Mouse (Mus musculus): ENCODE measurements around the gene Ctbp2.

Ctbp2 gene

GRCm38 (mm10) chr7:133123999-133124700 lies at the start of gene Ctbp2:
TSS of gene Ctbp2 (minus strand) at chr7:133124354.
- peak; percentile 76 to 89 for DNase-seq (ENCODE audit: low spot score in 2 of 2)

GRCm38 (mm10) chr7:133171403-133172032 lies 47.4 kb upstream of the Ctbp2 start:
- no peak for DNase-seq (ENCODE audit: low spot score in 2 of 2)

DNA sequence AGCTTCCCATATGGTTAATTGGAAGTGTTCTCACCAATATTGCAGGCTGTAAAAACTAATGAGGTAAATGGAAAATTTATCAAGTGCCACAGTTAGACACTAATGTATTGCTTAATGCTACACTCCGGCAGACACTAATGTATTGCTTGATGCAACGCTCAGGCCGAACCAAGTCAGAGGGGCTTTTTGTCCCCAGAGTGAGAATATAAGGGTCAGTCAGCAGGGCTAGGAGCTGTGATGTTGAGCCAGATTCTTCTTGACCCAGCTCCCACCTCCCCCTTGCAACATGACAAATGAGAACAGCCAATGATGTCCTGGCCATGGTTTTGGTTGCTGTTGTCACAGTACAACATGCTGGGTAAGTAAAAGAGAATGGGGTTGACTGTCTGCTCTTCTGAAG lies 44.8 kb upstream of the Ctbp2 start:
- no peak for DNase-seq (ENCODE audit: low spot score in 2 of 2)

DNA sequence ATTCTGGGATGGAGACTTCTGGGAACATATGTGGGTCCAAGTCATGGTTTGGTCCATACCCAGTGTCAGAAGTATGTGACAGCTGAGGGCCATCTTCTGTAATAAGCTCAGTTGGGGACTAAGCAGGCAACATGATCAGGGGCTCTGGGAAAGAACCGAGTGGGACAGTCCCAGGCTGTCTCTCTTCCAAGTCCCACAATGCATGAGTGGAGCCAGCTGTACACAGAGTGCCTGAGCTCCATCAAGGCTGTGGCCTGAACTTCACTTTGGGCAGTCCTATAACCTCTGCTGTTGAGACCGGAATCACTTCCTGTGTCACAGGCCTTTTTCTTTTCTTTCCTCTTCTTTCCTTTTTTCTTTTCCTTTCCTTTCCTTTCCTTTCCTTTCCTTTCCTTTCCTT lies 43.7 kb upstream of the Ctbp2 start:
- no peak for DNase-seq (ENCODE audit: low spot score in 2 of 2)

DNA sequence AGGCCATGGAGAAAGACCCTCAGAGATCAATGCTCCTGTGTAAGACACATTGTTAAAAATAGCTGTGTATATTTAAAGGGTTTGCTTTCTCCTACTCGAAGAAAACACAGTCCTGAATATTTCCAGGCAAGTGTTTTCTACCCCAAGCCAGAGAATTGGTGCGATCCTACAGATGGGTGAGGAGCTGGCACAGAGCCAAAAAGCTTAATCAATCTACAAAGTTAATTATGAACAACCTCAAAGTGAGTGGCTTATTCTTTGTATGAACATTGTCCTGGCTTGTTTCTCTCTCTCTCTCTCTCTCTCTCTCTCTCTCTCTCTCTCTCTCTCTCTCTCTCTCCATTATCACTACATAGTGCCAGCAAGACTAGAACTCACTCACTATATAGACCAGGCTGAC lies 40.6 kb upstream of the Ctbp2 start:
- no peak for DNase-seq (ENCODE audit: low spot score in 2 of 2)

DNA sequence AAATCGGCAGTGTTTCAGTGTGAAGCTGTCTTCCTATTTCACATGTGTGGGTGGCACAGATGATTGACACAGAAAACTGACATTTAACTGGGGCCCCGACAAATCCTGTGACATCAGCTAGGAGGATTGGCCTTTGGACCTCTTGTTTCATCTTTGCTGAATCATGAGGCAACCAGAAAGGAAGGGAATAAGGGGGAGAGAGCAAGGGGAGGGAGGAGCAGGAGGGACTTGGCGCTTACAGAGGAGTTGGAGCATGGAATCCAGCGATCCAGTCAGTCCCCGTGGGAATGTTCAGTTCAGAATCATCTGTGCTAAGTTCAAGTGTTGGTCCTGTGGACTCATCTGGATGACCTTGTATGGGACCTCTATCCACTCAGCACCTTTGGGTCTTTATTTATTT lies 38.9 kb upstream of the Ctbp2 start:
- no peak for DNase-seq (ENCODE audit: low spot score in 2 of 2)

- no peak for DNase-seq (ENCODE audit: low spot score in 2 of 2)
Observed at GRCm38 (mm10) chr7:133162131-133162530, 38.0 kb upstream of the Ctbp2 start.

DNA sequence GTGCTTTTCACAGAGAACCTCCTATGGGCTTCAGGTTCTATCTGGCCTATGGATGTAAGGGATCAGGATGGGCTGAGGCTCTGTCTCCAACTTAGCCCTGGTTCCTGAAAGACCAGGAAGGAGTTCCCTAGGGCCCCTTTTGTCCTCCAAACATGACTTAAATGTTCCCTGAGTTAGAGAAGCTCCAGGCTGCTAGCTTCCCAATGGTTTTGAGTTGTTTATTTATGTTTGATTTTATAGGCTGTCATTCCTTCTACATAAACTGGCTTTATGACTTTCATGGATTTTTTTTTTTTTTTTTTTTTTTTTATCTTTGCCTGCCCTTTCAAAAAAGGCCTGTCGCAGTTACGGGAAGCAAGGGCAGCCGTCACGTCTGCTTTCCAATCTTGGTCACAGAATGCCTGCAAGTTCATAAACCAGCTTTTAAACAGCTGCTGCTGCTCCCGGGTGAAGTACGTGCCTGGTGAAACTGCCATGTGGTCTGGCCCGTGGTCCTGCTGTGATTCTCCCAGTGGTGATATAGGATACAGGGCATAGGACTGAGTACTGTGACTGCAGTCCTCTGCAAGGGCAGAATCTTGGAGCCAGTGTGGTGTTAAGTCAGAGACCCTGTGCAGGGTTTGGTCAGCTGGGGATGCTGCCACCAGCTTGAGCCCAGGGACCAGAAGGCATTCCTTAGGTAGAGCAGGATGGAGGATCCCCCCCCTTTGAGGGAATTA lies 37.4 kb upstream of the Ctbp2 start:
- no peak for DNase-seq (ENCODE audit: low spot score in 2 of 2)

DNA sequence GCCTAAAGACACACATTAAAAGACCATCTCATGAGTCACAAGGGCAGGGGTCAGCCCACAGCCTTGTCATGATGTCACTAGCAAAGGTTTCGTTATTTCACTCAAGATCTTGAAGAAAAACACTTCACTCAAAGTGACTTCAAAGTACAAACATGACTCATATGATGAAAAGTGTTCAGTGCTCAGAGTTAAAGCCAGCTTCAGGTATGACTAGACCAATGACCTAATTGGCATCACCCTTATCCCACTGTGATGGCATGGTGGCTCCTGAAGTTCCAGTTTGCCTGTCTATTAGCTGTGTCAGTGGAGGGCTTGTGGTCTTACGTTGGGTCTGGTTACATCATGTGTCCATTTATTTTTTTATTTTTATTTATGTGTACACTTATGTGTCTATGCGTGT lies 35.4 kb upstream of the Ctbp2 start:
- no peak for DNase-seq (ENCODE audit: low spot score in 2 of 2)

- DNase-seq (ENCODE audit: low spot score in 2 of 2) = no peak
Observed at GRCm38 (mm10) chr7:133155621-133156020, 31.5 kb upstream of the Ctbp2 start.

DNA sequence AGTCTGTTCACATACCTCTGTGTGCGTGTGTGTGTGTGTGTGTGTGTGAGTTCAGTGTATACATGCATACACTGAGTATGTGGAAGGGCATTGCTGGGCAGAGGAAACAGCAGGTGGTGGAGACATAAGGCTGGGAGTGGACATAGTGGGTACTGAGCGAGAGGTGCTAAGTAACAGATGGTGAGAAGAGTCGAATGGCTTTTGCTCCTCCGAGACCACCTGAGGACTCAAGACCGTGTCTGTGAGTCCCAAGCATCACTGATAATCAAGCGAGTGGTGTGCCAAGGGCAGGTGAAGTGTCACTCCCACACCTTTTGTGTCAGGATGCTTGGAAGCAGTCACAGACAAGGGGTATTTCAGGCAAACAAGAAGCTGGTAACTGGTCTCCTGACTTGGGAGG lies 30.7 kb upstream of the Ctbp2 start:
- DNase-seq (ENCODE audit: low spot score in 2 of 2) = no peak

- no peak for DNase-seq (ENCODE audit: low spot score in 2 of 2)
Observed at GRCm38 (mm10) chr7:133139689-133140336, 15.7 kb upstream of the Ctbp2 start.

- DNase-seq (ENCODE audit: low spot score in 2 of 2) = no peak
Observed at GRCm38 (mm10) chr7:133133552-133133951, 9.4 kb upstream of the Ctbp2 start.

DNA sequence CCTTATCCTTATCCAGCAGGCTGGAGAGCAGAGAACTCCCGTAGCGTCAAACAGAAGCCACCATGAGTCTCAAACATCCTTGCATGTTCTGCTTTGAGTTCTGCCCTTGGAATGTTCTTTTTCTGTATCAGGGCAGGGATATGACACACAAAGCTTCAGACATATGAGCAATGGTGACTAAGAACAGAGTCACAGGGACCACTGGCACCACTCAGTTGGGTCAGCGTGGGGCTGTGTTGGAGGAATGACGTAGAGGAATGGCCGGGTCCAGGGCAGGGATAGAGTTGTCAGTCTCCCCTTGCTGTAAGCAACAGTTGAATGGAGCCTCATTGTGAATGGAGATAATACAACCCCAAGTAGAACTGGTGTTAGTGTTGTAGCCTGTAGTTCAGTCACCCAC lies 8.5 kb upstream of the Ctbp2 start:
- no peak for DNase-seq (ENCODE audit: low spot score in 2 of 2)

- no peak for DNase-seq (ENCODE audit: low spot score in 2 of 2)
Observed at GRCm38 (mm10) chr7:133124701-133125485, 739 bp upstream of the Ctbp2 start.

- DNase-seq (ENCODE audit: low spot score in 2 of 2) = peak in 1 of 2 experiments; percentile 29
Observed at GRCm38 (mm10) chr7:133123244-133123998, 733 bp downstream of the Ctbp2 start, which contains the start of gene Fgfr2. TSS of gene Fgfr2 (minus strand) at chr7:133123350.

DNA sequence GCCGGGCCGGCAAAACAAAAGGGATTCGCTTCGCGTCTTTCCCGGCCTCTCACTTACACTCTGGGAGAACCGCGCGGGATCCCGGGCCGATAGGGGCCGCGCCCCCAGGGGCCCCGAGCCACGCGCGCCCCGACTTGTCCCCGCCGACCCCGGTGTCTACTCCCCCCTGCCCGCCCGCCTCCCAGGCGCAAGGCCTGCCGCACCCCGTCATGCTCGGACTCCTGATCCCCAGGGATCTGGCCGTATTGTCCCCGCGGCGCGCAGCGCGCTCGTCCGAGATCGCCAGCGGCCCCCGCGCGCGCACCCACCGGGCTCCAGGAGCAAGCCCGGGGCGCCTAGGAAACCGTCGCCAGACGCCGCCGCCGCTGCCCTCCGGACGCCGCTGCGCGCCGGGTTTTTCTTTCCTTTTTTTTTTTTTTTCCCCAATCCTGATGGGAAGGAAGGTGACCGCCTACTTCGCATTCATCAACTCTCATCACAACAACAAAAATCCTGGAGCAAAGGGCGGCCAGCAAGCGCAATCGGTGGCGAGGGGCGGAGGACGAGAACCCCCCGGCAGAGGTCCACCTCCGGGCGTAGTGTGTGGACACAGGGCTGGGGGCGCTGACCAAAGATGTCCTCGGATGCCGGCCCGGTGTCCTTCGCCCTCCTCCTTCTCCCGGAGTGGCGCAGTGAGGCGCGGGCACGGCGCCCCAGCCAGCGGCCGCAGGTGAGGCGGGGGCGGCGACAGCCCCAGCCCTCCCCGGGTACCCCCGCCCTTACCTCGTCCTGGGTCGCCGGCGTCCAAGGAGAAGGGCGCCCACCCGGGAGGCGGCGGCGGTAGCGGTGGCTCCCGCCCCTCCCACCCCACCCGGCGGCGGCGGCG lies 1.5 kb downstream of the Ctbp2 start:
- peak; percentile 26 to 73 for DNase-seq (ENCODE audit: low spot score in 2 of 2)

DNA sequence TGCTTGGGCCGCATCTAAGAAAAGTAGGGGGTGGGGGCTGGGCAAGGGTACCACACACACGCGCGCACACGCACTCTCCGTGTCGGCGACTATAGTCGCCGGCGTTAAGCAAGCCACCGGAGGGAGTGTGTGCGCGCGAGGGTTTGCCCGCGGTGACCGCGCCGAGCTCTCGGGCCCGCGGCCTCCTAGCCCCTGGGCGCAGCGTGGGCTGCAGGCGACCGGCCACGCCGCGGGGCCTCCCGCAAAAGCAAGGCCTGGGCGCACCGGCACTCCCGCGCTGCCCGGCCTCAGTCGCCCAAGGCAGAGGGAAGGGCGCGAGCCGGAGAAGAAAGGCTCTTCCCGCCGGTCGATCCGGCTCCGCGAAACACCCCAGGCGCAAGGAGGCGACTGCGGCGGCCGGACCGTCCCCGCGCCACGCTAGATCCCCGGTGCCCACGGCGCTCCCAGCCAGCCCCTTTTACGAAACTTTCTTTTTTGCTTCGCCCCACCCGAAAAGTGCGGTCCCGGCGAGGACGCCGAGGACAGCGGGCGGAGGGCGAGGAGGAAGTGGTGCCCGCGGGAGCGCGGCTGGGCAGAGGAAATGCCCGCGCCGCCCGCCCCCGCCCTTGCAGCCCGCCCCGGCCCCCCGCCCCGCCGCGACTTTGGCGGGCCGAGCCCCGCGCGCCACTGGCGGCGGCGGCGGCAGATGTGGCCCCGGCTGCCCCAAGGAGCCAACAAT lies 2.3 kb downstream of the Ctbp2 start:
- DNase-seq (ENCODE audit: low spot score in 2 of 2) = peak; percentile 29 to 67

- DNase-seq (ENCODE audit: low spot score in 2 of 2) = no peak
Observed at GRCm38 (mm10) chr7:133121080-133121607, 3.0 kb downstream of the Ctbp2 start.
